Mouse (Mus musculus) ZHBTc4 (cell line): ENCODE data around the gene Trpm4.

Experiments used
- DNase-seq: peaks from one replicate; pipeline ENCODE4 v3.0.0-alpha.2; 2011; ENCODE audit warnings: low read depth, low spot score

The Trpm4 gene

GRCm38 (mm10) chr7:45353041-45353440 is 19.5 kb upstream of the Trpm4 start:
- DNase-seq = peak; percentile 82

GRCm38 (mm10) chr7:45346905-45347304 is 13.3 kb upstream of the Trpm4 start:
- DNase-seq = no peak

DNA sequence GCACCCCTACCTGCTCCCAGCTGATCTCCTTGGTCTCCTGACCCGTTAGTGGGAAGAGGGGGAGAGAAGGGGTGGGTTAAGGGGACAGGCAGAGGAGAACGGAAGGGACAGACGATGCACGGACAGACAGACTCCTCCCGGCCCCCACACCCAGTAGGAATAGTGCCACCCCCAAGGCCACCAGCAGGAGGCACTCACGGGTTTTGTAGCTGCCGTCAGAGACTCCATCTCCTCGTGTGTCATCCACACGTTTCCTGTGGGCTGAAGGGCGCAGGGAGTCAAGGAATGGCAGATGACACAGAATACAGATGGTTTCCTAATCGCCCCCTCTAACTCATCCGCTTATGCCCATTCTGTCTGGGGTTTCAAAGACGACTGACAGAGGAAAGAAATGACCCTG is 10.0 kb upstream of the Trpm4 start:
- DNase-seq = peak; percentile 89

DNA sequence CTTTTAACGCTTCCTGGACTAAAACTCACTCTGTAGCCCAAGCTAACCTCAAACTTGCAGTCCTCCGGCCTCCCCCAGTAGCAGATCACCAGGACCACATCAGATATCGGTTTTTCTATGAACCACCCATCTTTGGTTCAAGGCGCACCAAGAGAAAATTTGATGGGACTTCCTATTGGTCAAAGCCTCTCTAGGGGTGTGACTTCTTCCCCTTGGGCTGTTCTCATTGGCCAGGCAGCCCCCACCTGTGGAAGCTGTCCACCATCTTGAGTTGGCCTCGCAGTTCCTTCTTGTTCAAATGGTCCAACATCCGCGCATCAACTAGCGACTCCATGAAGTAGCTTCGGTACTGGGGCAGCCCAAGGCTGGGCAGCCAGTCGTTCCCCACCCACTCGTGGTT is 8.5 kb upstream of the Trpm4 start:
- DNase-seq = peak; percentile 79

GRCm38 (mm10) chr7:45341303-45341702 is 7.7 kb upstream of the Trpm4 start:
- peak; percentile 93 for DNase-seq

GRCm38 (mm10) chr7:45340669-45341068 is 7.1 kb upstream of the Trpm4 start:
- peak; percentile 83 for DNase-seq

DNA sequence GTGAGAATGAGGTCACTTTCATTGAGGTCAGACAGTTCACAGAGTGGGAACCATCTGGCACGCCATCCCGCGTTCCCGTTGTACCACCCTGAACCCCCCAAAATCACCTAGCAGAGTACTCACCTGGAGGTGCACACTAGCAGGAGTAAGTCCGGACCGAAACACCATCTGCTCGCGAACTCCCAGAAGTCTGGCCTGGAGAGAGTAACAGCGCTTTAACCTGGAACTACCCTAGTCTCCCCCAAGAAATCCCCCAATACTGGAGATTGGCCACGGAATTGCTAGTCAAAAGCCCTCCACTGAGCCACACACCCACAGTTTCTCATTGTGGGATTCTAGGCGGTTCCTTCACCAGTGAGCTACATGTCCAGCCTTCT is 6.5 kb upstream of the Trpm4 start:
- DNase-seq = no peak

- peak; percentile 78 for DNase-seq
These were observed 6.0 kb upstream of the Trpm4 start for GRCm38 (mm10) chr7:45339410-45340065.

DNA sequence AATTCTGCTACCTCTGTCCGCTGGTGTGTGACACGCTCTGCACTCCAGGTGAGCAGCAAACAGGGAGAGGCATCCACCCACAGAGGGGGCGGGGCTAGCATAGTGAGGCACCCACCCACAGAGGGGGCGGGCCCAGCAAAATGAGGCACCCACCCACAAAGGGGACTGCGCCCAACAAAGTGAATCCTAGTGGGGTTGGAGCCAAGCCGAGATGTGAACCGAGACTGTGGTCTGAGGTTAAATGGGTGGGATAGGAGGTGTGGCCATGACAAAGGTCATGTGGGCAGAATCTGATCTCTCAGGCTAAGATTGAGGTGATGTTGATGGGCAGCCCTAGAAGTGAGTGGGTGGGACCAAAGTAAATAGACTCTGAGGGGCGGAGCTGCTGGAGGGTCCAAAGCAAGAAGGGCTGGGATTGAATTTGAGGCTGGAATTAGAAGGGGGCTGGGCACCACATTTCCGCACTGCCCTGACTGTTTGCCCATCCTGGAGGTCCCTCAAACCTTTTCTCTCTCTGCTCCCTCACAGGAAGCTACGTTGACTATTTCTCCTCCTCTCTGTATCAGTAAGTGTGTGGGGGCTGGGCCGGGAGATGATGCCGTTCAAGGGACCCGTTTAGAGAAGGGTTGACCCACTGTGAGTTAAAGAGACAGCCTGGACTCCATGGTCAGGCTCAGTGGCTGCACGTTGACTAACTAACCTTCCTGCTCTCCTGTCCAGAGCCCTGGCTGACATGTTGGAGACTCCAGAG is 4.8 kb upstream of the Trpm4 start:
- DNase-seq = peak; percentile 94

GRCm38 (mm10) chr7:45337469-45337868 is 3.9 kb upstream of the Trpm4 start:
- DNase-seq = no peak

DNA sequence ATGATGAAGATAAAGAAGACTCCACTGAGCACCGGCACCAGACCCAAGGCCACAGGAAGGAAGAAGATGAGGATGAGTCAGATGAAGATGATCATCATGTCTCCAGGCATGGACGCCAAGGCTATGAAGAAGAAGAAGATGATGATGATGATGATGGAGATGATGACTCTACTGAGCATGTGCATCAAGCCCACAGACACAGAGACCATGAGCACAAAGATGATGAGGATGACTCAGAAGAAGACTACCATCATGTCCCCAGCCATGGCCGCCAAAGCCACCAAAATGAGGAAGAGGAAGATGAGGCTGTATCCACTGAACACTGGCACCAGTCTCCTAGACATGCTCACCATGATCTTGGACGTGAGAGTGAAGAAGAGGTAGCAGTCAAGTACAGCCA is 2.7 kb upstream of the Trpm4 start:
- DNase-seq = no peak

GRCm38 (mm10) chr7:45335056-45335455 is 1.5 kb upstream of the Trpm4 start, which contains the start of gene Hrc:
Hrc (plus strand) TSS chr7:45335290.
- DNase-seq = no peak

- no peak for DNase-seq
These were observed 1.0 kb upstream of the Trpm4 start for GRCm38 (mm10) chr7:45334605-45335004.

- DNase-seq = peak; percentile 96
These were observed 725 bp downstream of the Trpm4 start for GRCm38 (mm10) chr7:45332685-45333425.

GRCm38 (mm10) chr7:45331502-45331901 is 2.1 kb downstream of the Trpm4 start:
- DNase-seq = peak; percentile 74

- DNase-seq = no peak
These were observed 4.6 kb downstream of the Trpm4 start for GRCm38 (mm10) chr7:45328841-45329475.

DNA sequence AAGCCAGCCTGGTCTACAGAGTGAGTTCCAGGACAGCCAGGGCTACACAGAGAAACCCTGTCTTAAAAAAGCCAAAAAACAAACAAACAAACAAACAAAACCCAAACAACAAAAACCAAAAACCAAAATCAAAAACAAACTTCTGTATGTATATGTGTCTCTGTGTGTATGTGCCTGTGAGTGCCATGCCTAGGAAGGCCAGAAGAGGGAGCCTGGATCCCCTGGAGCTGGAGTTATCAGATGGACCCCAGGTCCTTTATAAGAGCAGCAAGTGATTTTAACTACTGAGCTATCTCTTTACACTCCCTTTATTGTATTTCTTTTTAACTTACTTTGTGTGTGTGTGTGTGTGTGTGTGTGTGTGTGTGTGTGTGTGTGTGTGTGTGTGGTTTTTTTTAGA is 7.8 kb downstream of the Trpm4 start:
- DNase-seq = peak; percentile 66

GRCm38 (mm10) chr7:45323069-45323468 is 10.5 kb downstream of the Trpm4 start:
- DNase-seq = no peak

DNA sequence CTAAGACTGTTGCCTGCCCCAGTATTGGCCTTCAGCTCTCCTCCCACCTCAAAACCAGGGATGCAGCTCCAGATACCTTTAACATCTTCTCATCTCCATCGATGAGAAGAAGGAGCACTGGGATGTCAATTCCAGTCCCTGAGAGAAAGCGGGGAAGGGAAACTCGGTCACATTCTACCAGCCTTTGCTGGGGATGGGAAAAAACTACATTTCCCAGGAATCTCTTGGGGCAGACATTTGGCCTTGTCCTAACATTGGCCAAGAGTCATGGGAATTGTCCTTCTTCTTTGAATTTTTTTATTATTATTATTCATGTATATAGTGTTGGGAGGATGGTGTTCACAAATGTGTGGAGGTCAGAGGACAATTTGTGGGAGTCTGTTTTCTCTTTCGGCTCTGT is 11.3 kb downstream of the Trpm4 start:
- no peak for DNase-seq

- no peak for DNase-seq
These were observed 17.0 kb downstream of the Trpm4 start for GRCm38 (mm10) chr7:45316536-45316935.

DNA sequence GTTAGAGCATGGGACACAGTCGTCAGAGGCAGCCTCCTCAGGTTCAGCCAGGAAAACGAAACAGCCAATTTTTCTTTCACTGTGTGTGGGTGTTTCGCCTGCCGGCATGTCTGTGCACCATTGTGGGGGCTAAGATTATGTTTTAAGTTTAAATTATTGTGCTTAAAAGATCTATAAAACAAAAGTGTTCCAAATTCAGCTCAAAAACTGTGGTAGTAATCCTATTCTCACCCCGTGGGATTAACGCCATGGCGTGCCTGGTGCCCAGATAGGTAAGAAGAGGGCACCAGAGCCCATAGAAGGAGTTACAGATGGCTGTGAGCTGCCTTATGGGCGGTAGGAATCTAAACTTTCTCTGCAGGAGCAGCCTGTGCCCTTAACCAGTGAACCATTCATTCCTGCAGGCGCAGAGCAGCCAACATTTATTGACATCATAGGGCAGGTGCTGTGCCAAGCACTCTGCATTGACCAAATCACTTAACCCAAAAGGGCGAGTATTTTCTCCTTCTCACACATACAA is 18.3 kb downstream of the Trpm4 start:
- DNase-seq = no peak

- no peak for DNase-seq
These were observed 20.1 kb downstream of the Trpm4 start for GRCm38 (mm10) chr7:45313495-45313894.
